Mouse (Mus musculus) bone marrow macrophage, adult 2 months (primary cell): Measurements from ENCODE around the gene Gpx4.

Source experiments
- CTCF ChIP-seq: IDR thresholded peaks from 2 replicates; pipeline ENCODE4 v1.5.1; 2012; ENCODE audit warnings: low read depth, mild to moderate bottlenecking, low read length, moderate library complexity
- POLR2A ChIP-seq: IDR thresholded peaks from 2 replicates; pipeline ENCODE4 v1.6.1; 2012; ENCODE audit warnings: mild to moderate bottlenecking, low read depth, low read length, borderline replicate concordance

DNA sequence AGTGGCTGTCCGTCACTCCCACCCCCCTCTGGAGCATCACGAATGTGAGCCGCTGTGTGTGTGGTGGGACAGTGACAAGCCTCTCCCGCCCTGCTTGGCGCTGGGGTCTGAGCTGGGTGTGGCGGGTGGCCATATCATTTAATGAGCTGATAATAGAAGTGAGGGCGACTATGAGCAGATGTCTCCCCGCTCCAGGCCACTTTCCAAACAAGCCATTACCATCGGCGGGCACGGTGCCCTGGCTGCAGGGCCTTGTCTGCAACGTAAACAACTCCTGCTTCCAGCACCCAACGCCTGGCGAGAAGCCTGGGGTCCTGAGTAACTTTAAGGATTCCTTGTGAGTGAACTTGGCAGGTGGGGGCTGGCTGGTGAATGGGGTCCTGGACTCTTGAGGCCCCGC lies 49.1 kb upstream of the Gpx4 start:
- no peak for TF ChIP-seq CTCF
- no peak for TF ChIP-seq POLR2A
